Mouse (Mus musculus) heart, postnatal 4 days (tissue): Measurements from ENCODE around the gene Zfp575. TPM values are rescaled to one million over a fixed set of nuclear protein-coding genes. Genes with fewer than 3 reads are reported as not detected.
A peak's percentile ranks its signal among the peaks of the same experiment; 100 is the strongest.

Source experiments
- DNase-seq: peaks from one replicate; pipeline ENCODE4 v3.0.0; 2021
- total RNA-seq, 2 experiments: library from RNA; stranded (reverse); gene quantifications; 2 replicates each; pipeline ENCODE4 v1.2.3; 2021

The Zfp575 gene
- total RNA-seq, 2 experiments from 2014 or later = 0.27 to 0.33 TPM

GRCm38 (mm10) chr7:24600941-24601597 lies 13.6 kb upstream of the Zfp575 start:
- peak; percentile 99 for DNase-seq

DNA sequence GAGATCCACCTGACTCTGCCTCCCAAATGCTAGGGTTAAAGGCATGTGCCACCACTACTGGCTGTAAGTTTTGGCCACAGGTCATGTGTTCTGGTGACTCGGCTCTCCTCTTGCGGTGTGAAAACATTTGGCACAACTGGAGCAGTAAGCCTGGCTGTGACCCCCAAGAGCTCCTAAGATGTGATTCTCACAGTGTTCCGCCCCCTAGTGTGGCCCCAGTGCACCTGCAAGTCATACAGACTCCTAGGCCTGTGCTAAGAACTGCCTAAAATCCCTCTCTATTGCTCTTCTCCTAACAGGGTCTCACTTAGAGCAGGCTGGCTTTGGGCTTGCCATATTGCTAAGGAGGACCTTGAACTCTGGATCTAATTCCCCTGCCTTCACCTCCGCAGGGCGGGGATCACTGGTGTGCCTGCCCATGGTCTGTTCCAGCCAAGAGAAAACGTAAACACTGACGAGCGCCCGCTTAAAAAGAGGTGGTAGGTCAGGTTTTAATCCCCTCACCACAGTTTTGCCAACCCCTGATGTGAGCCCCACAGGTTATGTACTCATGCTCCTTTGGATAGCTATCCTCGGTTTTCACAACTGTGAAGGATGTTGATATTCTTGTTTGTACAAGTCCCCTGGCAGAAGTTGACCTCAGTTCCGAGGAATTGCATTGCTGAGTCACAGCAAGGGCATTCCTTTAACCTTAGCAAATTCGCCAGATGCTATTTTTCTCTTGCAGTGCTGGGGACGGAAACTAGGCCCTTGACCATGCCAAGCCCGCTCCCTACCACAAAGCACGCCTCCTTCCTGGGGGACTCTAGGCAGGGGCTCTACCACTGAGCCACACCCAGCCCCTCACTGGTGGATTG lies 12.0 kb upstream of the Zfp575 start:
- DNase-seq = no peak

DNA sequence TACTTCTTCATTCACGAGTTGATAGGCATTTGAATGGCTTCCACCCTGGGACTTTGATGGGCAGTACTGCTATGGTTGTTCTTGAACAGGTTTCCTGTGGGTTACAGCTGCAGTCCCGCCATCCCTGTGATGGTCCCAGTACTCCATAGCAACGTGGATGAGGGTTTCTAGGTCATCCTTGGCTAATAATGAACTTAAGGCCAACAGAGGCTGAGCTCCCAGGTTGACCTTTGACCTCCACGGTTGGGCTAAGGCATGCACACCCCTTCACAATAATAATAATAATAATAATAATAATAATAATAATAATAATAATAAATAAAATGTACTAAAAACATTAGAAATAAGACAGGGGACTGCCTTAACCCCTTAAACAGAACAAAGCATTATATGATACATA lies 10.7 kb upstream of the Zfp575 start:
- no peak for DNase-seq

DNA sequence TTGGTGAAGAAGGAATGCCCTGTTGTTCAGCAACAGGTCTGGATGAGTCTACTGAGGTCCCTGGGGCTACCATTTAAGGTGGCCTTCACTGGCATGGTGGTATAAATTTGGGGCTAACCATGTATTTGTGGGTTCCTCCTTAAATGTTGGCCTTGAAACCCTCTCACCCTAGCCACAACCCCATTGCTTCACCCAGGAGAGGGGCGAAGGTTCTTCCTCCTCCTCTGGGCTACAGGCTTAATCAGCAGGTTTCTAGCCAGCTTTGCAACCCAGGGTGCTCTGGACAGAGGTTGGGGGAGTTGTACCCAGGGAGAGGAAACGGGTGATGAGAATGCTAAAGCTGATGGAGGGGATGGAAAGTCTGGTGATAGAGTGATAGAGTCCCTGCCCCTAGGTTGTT lies 8.0 kb upstream of the Zfp575 start:
- no peak for DNase-seq

GRCm38 (mm10) chr7:24594309-24594803 lies 6.9 kb upstream of the Zfp575 start:
- DNase-seq = no peak

DNA sequence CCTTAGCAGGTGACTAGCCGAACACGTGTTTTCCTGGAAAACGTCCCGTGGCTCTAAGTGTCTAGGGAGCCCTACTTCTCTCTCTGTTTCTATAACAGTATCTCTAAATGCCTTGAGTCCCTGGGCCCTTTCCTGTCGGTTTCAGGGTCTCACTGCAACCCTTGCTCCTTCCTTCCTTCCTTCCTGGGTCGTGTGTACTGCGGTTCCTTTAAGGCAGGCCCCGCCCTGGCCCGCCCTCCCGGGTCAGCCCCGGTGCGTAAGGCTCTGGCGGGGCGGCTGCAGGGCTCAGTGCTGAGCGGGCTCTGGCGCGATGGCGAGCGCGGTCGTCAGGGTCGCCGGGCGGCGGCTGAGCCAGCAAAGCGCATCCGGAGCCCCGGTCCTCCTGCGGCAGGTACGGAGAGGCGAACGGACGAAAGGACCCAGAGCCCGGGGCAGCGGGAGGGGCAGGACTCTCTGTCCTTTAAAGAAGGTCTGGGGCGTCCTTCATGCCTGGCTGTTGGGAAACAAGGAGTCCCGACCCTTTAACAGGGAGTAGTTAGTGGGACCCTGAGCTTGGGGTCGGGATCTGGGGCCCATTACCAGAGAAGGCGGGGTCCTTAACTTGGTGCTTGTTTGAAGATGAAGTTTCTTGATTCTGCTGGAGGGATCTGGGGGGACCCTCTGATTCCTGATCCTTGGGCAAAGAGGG lies 6.3 kb upstream of the Zfp575 start:
- DNase-seq = peak; percentile 77

GRCm38 (mm10) chr7:24592781-24593180 lies 5.3 kb upstream of the Zfp575 start:
- no peak for DNase-seq

DNA sequence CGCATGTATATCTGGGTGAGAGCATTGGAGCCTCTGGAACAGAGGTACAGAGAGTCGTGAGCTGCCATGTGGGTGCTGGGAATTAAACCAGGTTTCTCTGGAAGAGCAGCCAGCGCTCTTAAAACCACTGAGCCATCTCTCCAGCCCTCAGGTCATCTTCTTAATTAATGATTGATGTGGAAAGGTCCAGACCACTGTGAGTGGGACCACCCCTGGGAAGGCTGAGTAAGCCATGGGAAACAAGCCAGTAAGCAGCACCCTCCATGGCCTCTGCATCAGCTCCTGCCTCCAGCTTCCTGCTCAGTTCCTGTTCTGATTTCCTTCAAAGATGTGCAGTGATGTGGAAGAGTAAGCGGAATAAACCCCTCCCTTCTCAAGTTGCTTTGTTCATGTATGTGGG lies 4.7 kb upstream of the Zfp575 start:
- DNase-seq = no peak

DNA sequence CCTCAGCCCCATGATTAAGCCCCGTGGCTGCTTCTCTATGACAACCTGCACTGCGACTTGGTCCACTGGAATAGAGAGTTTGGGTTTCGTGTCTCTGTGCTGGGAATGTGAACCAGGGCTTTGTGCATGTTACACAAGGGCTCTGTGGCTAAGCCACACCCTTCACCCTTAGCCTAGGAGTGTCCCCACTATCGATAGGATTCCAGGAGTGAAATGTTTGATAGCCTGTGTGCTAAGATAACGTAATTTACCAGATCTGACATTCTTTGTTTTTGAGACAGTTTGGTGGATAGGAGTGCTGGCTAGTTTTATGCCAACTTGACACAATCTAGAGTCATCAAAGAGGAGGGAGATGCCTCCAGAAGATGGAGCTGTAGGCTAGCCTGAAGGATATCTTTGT lies 4.3 kb upstream of the Zfp575 start:
- DNase-seq = no peak

GRCm38 (mm10) chr7:24588336-24588735 lies 895 bp upstream of the Zfp575 start:
- DNase-seq = peak; percentile 67

DNA sequence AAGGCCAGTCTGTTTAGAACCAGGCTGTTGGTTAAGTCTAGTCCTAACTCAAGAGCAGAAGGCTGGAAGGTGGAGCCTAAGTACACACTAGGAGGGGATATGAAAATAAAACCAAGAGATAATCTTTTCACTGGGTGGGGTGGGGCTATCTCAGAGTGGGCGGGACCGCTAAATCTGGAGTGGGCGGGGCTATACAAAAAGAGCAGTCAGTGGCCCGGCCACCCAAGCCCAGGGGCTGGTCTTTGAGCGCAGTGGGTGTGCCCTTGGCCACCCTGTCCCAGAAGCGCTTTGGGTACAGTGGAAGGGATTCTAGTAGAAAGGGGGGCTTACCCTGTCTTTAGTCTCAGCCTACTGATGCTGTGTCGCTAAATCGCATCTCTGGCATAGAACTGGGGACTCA lies 613 bp downstream of the Zfp575 start:
- no peak for DNase-seq

DNA sequence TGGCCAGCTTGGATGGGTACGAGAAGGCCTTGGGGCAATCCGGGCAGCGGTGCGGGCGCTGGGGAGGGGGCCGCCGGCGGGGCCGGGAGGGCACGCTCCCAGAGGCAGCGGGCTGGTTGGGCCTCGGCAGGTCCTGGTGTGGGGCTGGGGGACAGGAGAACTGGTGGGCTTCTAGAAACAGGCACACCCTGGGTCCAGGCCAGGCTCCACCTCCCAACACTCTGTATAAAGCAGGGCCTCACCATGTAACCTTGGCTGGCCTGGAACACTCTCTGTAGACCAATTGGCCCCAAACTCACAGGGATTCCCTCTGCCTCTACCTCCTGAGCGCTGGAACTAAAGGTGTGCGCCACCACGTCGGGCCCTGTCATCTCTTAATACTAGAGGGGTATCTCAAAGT lies 1.4 kb downstream of the Zfp575 start:
- DNase-seq = no peak

GRCm38 (mm10) chr7:24584876-24585275 lies 2.6 kb downstream of the Zfp575 start:
- no peak for DNase-seq

- DNase-seq = no peak
Measured at GRCm38 (mm10) chr7:24577811-24578210, 9.6 kb downstream of the Zfp575 start.

GRCm38 (mm10) chr7:24574224-24574796 lies 13.1 kb downstream of the Zfp575 start:
- no peak for DNase-seq

DNA sequence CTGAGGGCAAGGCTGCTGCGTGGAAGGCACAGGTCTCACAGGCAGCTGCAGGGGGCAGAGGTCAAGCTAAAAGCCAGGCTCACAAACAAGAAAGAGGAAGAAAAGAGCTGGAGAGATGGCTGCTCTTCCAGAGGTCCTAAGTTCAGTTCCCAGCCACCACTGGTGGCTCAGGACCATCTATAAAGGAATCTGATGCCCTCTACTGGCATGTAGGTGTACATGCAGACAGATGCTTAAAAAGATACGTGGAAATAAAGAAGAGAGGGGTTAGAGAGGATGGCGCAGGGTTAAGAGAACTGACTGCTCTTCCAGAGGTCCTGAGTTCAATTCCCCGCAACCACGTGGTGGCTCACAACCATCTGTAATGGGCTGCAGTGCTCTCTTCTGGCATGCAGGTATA lies 15.0 kb downstream of the Zfp575 start:
- DNase-seq = no peak

- DNase-seq = no peak
Measured at GRCm38 (mm10) chr7:24571071-24571470, 16.4 kb downstream of the Zfp575 start.

DNA sequence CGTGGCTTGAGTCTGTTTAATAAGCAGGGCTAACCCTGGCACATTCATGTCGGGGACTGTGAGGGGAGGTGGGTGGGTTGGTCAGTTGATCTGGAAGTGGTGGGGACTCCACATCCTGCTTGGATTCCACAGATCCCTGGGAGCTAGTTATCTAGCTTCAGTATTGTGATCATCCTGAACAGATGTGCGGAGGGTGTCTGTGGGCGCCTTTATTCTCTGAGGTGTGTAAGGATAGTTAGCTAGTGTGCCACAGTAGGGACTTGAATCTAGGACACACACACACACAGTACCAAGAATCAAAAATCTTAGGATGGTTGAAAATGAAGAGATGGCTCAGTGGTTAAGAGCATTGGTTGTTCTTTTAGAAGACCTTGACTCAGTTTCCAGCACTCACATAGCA lies 18.9 kb downstream of the Zfp575 start:
- no peak for DNase-seq

DNA sequence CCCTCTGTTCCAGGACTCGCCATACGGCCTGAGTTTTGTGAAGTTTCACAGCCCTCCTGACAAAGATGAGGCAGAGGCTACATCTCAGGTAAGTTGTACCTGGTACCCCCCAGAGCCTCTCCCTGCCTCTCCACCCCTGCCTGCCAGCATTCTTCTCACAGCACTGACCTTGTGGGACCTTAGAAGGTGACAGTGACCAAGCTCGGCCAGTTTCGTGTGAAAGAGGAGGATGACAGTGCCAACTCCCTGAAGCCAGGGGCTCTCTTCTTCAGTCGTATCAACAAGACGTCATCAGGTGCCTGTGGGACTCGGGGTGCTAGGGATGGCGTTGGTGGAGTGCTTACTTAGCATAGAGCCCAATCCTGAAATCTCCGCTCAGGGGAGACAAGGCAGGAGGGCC lies 21.2 kb downstream of the Zfp575 start:
- DNase-seq = no peak

DNA sequence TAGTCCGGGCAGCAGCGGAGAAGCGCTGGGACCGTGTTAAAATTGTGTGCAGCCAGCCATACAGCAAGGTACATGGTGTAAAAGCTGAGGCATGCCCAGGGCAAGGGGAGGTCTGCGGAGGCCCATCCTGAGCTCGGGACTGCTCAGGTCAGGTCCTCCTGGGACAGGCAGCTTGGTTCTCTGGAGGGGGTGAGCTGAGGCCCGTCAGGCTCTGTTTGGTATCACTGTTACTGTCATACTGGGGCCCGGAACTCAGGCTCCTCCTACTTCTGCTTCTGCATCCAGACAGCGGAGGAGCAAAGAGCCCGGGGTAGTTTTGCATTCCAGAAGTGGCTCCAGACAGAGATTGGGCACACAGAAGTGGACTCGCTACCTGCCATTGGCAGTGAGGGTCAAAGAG lies 21.8 kb downstream of the Zfp575 start:
- no peak for DNase-seq

DNA sequence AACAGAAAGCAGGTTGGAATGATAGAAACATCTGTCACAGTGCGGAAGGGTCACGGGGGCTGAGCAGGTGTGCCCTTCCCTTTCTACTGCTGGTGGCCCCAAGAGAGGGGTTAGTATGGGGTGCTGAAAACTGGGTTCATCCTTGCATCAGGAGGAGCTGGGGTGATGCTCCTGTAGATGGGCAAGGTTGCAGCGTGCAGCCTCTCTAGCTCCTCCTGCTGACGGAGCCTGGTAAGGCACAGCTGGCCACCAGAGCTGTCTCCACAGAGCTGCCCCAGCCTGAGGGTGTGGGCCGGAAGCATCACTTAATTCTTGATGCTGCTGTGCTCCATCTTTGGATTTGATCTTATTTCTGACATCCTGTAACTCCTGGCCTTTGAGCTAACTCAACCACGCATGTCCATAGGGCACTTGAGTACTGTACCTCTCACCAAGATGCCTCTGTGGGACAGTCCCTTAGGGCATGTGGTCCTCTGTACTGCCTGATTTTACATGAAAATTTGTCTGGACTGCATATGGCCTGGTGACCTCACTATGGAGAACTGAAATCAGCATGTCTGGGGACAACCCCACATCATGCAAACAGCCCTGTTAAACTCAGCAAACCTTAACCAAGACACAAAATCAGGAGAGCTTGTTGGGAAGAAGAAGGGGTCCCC lies 22.7 kb downstream of the Zfp575 start:
- peak; percentile 85 for DNase-seq

GRCm38 (mm10) chr7:24563837-24564206 lies 23.6 kb downstream of the Zfp575 start:
- DNase-seq = no peak
